Mouse (Mus musculus): ENCODE results near the gene Ccl3. TPM values are rescaled to one million over a fixed set of nuclear protein-coding genes. Genes with fewer than 3 reads are reported as not detected.

Gene Ccl3
- total and polyA plus RNA-seq, 3 experiments = 3.2 to 18.4 (median 10.6) TPM

DNA sequence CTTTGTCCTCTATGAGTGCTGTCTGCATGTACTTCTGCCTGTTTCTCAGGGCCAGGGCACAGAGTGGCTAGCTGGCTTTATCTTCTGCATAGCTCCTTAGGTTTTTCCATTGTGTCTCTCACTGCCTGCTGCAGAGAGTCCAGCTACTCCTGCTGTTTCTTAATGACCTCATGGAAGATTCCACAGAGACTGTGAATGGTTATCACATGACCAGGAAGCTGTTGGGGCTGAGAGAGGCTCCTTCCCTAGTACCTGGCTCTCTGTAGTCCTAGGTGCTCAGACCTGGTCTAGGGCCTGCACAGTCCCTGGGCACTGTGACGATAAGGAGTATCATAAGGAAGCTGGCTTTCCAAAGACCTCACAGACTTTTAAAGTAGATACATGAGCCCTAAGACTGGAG is 18.5 kb downstream of the Ccl3 start:
- Histone ChIP-seq H3K27me3 (replicated peaks) (no peaks in the 10 kb centered on the region), H3K4me1 (ENCODE audit: control insufficient read depth in 1 of 2, insufficient read depth in 2 of 2) (peaks cover 11 to 12% of the 10 kb centered on the region in 2 experiments), H3K9ac (ENCODE audit: insufficient read depth, low read depth) (no peak overlapping the region), H3K79me2 (replicated peaks; ENCODE audit: control insufficient read depth, extremely low read depth, insufficient read depth, poor library complexity, severe bottlenecking) (no peaks in the 10 kb centered on the region), H3K4me2 (ENCODE audit: insufficient read depth, low read depth, poor library complexity, severe bottlenecking) (no peak overlapping the region), H3K27ac (ENCODE audit: insufficient read depth, low read depth) (no peak overlapping the region), H3K36me3 (replicated peaks in 1 of 2; ENCODE audit: control insufficient read depth in 1 of 2, insufficient read depth in 1 of 2, low read length in 1 of 2) (no peaks in the 10 kb centered on the region), H3K9me3 (replicated peaks; ENCODE audit: low read length) (no peaks in the 10 kb centered on the region), H3K4me3 (replicated peaks in 1 of 3; ENCODE audit: low read depth in 2 of 3, low read length in 2 of 3, poor library complexity in 1 of 3) (no peak overlapping the region)
- in situ Hi-C loops (cut with MboI; ENCODE audit: low pct_ligation_motif_present, low pct_unique_long_range_greater_than_20kb, low sequenced_read_pairs) = loop anchor here (5.0 to 10.0 kb wide), 3 partner anchors 68 to 186 kb away; no protein-coding TSS in a partner anchor
- DNase-seq (ENCODE audit: extremely low read depth) = no peak
- TF ChIP-seq KAT2A (IDR thresholded peaks at IDR 0.05; ENCODE audit: insufficient replicate concordance, low read length) = no peak
- no peak for TF ChIP-seq HCFC1 (IDR thresholded peaks at IDR 0.05; ENCODE audit: low read depth, low read length)
- no peak for TF ChIP-seq USF2 (conservative IDR thresholded peaks at IDR 0.05; ENCODE audit: low read depth, low read length)
- TF ChIP-seq JUND (conservative IDR thresholded peaks at IDR 0.05; ENCODE audit: low read depth, low read length) = no peak
- no peak for TF ChIP-seq ZNF384 (IDR thresholded peaks at IDR 0.05; ENCODE audit: low read depth, low read length)
- no peak for TF ChIP-seq CHD2 (IDR thresholded peaks at IDR 0.05; ENCODE audit: low read length)
- no peak for TF ChIP-seq CHD1 (IDR thresholded peaks at IDR 0.05; ENCODE audit: low read depth, low read length)
- dilution Hi-C loops (cut with MboI; ENCODE audit: extremely low pct_ligation_motif_present, extremely low pct_unique_long_range_greater_than_20kb, low sequenced_read_pairs) = no loop called here

GRCm38 (mm10) chr11:83628808-83629207 is 20.3 kb downstream of the Ccl3 start:
- no peaks in the 10 kb centered on the region for H3K79me2 ChIP-seq (replicated peaks; ENCODE audit: control insufficient read depth, extremely low read depth, insufficient read depth, poor library complexity, severe bottlenecking)
- dilution Hi-C loops (cut with MboI; ENCODE audit: extremely low pct_ligation_motif_present, extremely low pct_unique_long_range_greater_than_20kb, low sequenced_read_pairs) = no loop called here
- no peak overlapping the region for H3K4me3 ChIP-seq (replicated peaks in 1 of 3; ENCODE audit: low read depth in 2 of 3, low read length in 2 of 3, poor library complexity in 1 of 3)
- no peak overlapping the region for H3K4me2 ChIP-seq (ENCODE audit: insufficient read depth, low read depth, poor library complexity, severe bottlenecking)
- no peaks in the 10 kb centered on the region for H3K9me3 ChIP-seq (replicated peaks; ENCODE audit: low read length)
- peaks cover 11 to 12% of the 10 kb centered on the region in 2 experiments for H3K4me1 ChIP-seq (ENCODE audit: control insufficient read depth in 1 of 2, insufficient read depth in 2 of 2)
- no peak overlapping the region for H3K27ac ChIP-seq (ENCODE audit: insufficient read depth, low read depth)
- no peaks in the 10 kb centered on the region for H3K27me3 ChIP-seq (replicated peaks)
- no peak overlapping the region for H3K9ac ChIP-seq (ENCODE audit: insufficient read depth, low read depth)
- TF ChIP-seq CHD1 (IDR thresholded peaks at IDR 0.05; ENCODE audit: low read depth, low read length) (no peak), IRF4 (IDR thresholded peaks at IDR 0.05; ENCODE audit: low read depth, low read length) (no peak), GABPA (IDR thresholded peaks at IDR 0.05; ENCODE audit: insufficient replicate concordance, low read depth, low read length) (no peak), RCOR1 (conservative IDR thresholded peaks at IDR 0.05; ENCODE audit: low read depth, low read length) (no peak), ELF1 (IDR thresholded peaks at IDR 0.05; ENCODE audit: low read depth, low read length) (no peak), ZC3H11A (IDR thresholded peaks at IDR 0.05; ENCODE audit: low read depth, low read length) (no peak), PAX5 (IDR thresholded peaks at IDR 0.05; ENCODE audit: low read length) (no peak), EP300 (IDR thresholded peaks at IDR 0.05; ENCODE audit: low read length) (no peak), JUN (IDR thresholded peaks at IDR 0.05; ENCODE audit: insufficient read depth, low read depth, low read length) (no peak), TBP (conservative IDR thresholded peaks at IDR 0.05; ENCODE audit: low read depth, low read length) (no peak), SIN3A (IDR thresholded peaks at IDR 0.05; ENCODE audit: low read length) (no peak), ZNF384 (IDR thresholded peaks at IDR 0.05; ENCODE audit: low read depth, low read length) (no peak), SMC3 (IDR thresholded peaks at IDR 0.05; ENCODE audit: low read depth, low read length) (no peak), ETS1 (conservative IDR thresholded peaks at IDR 0.05; ENCODE audit: low read depth, low read length) (no peak), MAFK (IDR thresholded peaks at IDR 0.05; ENCODE audit: insufficient replicate concordance, low read length) (no peak), MYC (IDR thresholded peaks at IDR 0.05; ENCODE audit: low read depth, low read length) (no peak), E2F4 (IDR thresholded peaks at IDR 0.05; ENCODE audit: insufficient replicate concordance, low read depth, low read length) (no peak), JUND (conservative IDR thresholded peaks at IDR 0.05; ENCODE audit: low read depth, low read length) (no peak)
- in situ Hi-C loops (cut with MboI; ENCODE audit: low pct_ligation_motif_present, low pct_unique_long_range_greater_than_20kb, low sequenced_read_pairs) = no loop called here
- no peak for DNase-seq (ENCODE audit: extremely low read depth)
- H3K36me3 ChIP-seq (replicated peaks in 1 of 2; ENCODE audit: control insufficient read depth in 1 of 2, insufficient read depth in 1 of 2, low read length in 1 of 2) = no peaks in the 10 kb centered on the region
